In genomic region chr17:29678526-29678925, GRCm38 (mm10) we compare ENCODE assay signal across 13 mouse cellular contexts.
"Had no signal": no experiment of that assay in that cellular context is flagged by ENCODE, and none has a peak within 500 bp of the region (broad histone marks: within the 10 kb centered on the region; RNA-seq: fewer than 3 reads in every experiment).

No protein-coding gene starts in this region.

- H3K4me1 ChIP-seq: limb, embryonic 13.5 days had no signal

- H3K9me3 ChIP-seq: limb, embryonic 13.5 days; liver, embryonic 15.5 days; midbrain, embryonic 12.5 days; neural tube, embryonic 15.5 days had no signal

- H3K27me3 ChIP-seq: limb, embryonic 13.5 days; liver, embryonic 15.5 days; midbrain, embryonic 12.5 days; neural tube, embryonic 15.5 days had no signal

- H3K4me3 ChIP-seq: limb, embryonic 13.5 days; liver, embryonic 15.5 days; midbrain, embryonic 12.5 days; myocyte; neural tube, embryonic 15.5 days had no signal

- H3K9ac ChIP-seq: limb, embryonic 13.5 days; liver, embryonic 15.5 days; midbrain, embryonic 12.5 days; neural tube, embryonic 15.5 days had no signal

- ATAC-seq: hindbrain, postnatal 0 days had no signal

- DNase-seq: kidney, adult 11 months; kidney, adult 9 months; kidney, postnatal 10 days; left cerebral cortex, postnatal 4 days; right cerebral cortex, postnatal 14 days; thymus, postnatal 14 days had no signal

- H3K4me2 ChIP-seq: limb, embryonic 13.5 days; liver, embryonic 15.5 days; midbrain, embryonic 12.5 days; neural tube, embryonic 15.5 days had no signal

- H3K27ac ChIP-seq: hindbrain, postnatal 0 days; limb, embryonic 13.5 days; liver, embryonic 15.5 days; neural tube, embryonic 15.5 days; stomach, postnatal 0 days had no signal
